Mouse (Mus musculus) thymus, postnatal 25 days (tissue): ENCODE results near the gene Zfp319.
A peak's percentile ranks its signal among the peaks of the same experiment; 100 is the strongest.
"Not testable (repeated sequence)": the region's sequence is repeated elsewhere in the genome, so short reads cannot be mapped to it uniquely, and the experiment has no call there.

Experiments
- DNase-seq: peaks from one replicate; pipeline ENCODE4 v3.0.0; 2022

Zfp319 gene

GRCm38 (mm10) chr8:95331720-95332436 is at the start of gene Zfp319, which contains the start of gene Usb1:
TSS of gene Zfp319 (minus strand) at chr8:95331950.
TSS of gene Usb1 (plus strand) at chr8:95332284.
- DNase-seq: peak; percentile 96

GRCm38 (mm10) chr8:95380953-95381352 is 49.2 kb upstream of the Zfp319 start:
- DNase-seq: no peak

DNA sequence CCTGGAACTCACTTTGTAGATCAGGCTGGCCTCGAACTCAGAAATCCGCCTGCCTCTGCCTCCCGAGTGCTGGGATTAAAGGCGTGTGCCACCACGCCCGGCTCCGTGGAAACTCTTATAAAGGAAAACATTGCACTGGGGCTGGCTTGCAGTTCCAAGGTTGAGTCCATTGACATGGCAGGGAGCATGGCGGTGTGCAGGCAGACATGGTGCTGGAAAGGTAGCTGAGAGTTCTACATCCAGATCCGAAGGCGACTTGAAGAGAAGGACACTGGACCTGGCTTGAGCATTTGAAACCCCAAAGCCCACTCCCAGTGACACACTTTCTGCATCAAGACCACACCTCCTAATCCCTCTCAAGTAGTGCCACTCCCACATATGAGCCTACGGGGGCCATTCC is 47.2 kb upstream of the Zfp319 start:
- DNase-seq: not testable (repeated sequence)

- no peak for DNase-seq
Measured at GRCm38 (mm10) chr8:95377863-95378291, 46.1 kb upstream of the Zfp319 start.

DNA sequence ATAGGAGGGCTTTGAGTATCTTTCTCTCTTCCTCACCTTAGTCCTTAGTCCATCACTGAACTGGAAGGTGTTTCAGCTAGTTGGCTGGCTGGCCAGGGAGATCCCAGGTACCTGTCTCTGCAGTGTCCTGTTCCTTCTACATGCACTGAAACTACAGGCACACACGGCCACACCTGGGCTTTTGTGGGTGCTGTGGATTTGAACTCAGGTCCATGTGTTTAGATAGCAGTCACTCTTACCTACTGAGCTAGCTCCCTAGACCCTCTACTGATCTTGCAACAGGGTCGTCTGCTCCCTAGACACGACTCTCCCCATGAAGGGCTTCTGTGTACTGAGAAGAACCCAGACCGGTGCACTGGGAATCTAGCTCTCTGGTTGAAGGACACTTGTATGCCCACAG is 45.4 kb upstream of the Zfp319 start:
- DNase-seq: no peak

DNA sequence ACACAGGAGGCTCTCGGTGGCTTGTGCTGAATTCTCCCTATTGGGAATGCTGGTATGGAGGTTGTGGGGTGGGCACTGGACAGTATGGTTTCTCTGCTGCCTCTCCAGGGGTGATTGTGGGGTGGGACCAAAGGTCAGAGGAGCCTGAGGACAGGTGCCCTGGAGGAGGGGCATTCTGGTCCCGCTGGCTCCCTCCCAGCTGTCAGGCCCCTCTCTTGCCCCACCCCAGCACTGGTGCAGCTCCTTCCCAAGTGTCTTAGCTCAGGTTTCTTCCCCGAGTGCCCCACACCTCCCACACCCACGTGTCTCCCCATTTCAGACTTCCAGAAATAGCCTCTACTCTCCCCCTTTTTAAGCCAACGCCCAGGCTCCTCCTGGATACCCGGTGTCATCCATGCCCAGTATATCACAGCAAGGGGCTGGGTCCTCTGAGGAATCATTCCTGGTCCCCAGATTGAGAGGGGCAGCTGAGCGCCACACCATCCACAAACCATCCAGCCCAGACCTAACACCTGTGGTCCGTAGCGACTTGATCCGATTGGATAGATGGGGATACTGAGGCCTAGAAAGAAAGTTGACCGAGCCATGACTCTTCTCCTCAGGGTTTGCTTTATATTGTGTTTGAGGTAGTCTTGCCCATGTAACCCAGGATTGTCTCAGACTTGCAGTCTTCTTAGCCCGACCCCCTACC is 44.7 kb upstream of the Zfp319 start:
- no peak for DNase-seq

GRCm38 (mm10) chr8:95375374-95375930 is 43.7 kb upstream of the Zfp319 start:
- no peak for DNase-seq

DNA sequence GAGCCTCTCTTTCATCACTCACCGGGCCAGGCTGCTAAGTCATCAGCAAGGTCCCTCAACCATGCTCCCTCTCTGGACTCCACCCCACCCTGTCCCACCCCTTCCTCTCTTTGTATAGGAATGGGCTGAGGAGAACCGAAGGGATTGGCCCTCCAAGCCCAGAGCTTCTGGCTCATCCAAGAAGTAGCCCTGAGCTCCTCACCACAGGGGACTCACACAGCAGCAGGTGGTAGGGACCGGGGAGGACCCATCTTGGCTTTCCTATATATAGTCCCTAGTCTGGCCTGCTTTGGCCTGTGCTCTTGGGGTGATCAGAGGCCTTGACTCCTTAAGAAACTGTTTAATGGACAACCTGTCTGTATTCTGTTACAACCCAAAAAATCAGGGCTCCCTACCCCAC is 42.7 kb upstream of the Zfp319 start:
- no peak for DNase-seq

- no peak for DNase-seq
Measured at GRCm38 (mm10) chr8:95373389-95374002, 41.7 kb upstream of the Zfp319 start.

DNA sequence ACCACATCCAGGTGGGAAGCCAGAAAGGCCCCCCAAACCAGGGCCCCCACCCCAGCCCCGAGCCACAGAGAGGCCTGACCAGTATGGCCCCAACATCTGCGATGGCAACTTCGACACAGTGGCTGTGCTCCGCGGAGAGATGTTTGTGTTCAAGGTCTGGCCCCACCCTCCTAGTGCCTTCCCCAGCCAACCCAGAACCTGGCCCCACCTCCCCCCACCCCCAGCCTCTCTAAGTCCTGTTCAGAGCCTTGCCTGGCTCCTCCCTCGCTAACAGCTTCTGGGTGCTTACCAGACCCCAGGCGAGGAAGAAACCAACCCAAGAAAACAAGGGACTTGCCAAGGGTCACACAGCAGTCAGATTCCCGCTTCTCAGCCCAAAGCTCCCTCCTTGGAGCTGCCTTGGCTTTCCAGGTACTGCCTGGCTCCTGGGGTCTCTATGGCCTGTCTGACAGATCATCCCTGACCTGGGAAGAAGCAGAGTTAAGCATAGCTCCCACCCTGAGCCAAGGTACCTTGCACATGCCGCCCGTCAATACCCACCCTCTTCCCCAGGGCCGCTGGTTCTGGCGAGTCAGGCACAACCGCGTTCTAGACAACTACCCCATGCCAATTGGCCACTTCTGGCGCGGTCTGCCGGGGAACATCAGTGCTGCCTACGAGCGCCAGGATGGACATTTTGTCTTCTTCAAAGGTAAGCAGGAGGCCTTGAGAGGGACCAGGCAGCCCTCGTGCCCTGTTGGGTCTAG is 38.0 kb upstream of the Zfp319 start:
- DNase-seq: peak; percentile 67

- DNase-seq: no peak
Measured at GRCm38 (mm10) chr8:95363849-95364248, 32.1 kb upstream of the Zfp319 start.

DNA sequence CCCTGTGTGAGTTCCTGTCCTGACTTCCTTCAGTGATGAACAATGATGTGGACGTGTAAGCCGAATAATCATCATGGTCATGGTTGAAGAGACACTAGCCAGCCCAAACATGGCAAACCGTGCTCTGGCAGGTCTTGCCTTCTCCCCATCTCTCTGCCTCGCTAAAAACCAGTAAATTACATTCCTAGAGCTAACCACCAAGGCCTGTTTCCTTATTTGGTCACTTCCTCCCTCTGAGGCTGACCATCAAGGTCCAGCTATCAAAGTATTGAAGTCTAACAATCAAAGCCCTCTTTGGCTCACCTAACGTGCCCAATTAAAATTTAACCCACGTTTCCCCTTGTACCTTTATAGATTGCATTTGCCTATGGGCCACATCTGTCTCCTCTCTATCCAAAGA is 30.5 kb upstream of the Zfp319 start:
- DNase-seq: no peak

GRCm38 (mm10) chr8:95361016-95361341 is 29.2 kb upstream of the Zfp319 start:
- DNase-seq: no peak

- no peak for DNase-seq
Measured at GRCm38 (mm10) chr8:95360181-95361015, 28.6 kb upstream of the Zfp319 start.

DNA sequence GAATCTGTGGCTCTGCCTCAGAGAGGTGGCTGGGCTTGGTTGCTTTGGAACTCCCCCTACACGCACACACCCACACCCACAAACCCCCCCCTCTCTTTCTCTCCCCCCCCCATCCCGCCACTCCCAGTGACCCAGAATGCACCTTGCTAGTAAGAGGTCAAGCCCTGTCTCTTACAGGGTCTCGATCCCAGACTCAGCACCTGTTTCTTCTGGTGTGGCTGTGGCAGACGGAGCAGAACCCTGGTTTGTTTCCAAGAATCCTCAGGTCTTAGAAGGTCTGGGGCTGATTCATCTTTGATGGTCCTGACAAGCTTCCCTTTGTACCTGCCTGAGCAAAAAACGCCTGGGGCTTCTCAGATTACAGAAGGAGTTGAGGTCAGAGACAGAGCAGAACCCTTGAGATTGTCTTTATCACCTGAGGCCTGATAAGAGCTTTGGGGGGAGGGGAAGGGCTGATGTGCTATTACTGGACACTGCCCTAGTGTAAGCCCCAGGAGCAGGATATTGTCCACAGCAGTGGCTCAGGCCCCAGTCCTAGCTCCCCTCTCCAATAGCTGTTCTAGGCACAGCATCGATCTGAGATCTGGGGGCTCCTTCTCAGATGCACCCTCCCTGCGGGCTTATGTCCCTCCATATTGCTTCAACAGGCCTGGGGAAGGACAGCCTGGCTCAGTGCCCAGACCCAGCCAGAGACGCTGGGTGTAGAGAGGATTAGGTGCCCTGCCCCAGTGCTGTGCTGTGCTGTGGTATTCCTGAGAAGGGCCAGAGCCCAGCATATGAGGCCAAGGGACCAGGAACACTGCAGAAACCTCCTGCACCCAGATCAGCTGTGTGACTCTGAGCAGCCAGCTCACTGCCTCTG is 27.0 kb upstream of the Zfp319 start:
- no peak for DNase-seq

DNA sequence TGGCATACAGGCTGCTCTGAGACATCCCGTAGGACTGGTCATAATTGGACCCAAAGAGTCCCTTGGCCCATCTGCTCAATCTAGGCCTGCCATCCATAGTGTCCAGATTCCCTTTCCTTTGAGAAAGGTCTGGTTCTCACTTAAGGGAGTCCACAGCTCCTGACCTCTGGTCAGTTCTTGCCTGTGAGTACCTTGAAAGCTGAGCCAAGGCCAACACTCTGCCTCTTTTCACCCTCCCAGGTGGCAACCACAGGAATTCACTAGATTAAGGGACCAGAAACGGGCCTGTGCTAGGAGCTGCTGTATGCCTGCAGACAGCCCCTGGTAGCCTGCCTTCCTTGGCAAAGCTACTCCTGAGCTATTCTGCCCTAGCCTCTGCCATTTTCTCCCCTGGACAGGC is 22.9 kb upstream of the Zfp319 start:
- no peak for DNase-seq

GRCm38 (mm10) chr8:95352871-95353866 is 21.4 kb upstream of the Zfp319 start:
- DNase-seq: no peak

GRCm38 (mm10) chr8:95352151-95352870 is 20.6 kb upstream of the Zfp319 start, which contains the start of gene Mmp15:
TSS of gene Mmp15 (plus strand) at chr8:95352268.
- DNase-seq: peak; percentile 31

- no peak for DNase-seq
Measured at GRCm38 (mm10) chr8:95351461-95351860, 19.7 kb upstream of the Zfp319 start.
